Mouse (Mus musculus): ENCODE data around the gene Gm10778.

GRCm38 (mm10) chr10:81600738-81601203, 48.1 kb upstream of the Gm10778 start, which contains the start of gene Tle6:
- TF ChIP-seq POLR2A (IDR thresholded peaks at IDR 0.05; ENCODE audit: low read depth, low read length) (no peak), CTCF (IDR thresholded peaks at IDR 0.05; ENCODE audit: extremely low read depth, insufficient read depth, insufficient read length, insufficient replicate concordance) (no peak)
